ENCODE assay signal across 7 mouse cellular contexts in genomic region chr13:37467795-37468194, GRCm38 (mm10).
DNase-seq lines count a peak whose midpoint lies in the region; ATAC-seq and TF ChIP-seq lines count a peak whose summit lies in the region.

No protein-coding gene starts in this region.

- no peaks in the 10 kb centered on the region for H3K9me3 ChIP-seq in MEL (replicated peaks; ENCODE audit: insufficient read depth, low read length)
- no peaks in the 10 kb centered on the region for H3K9me3 ChIP-seq in forebrain, embryonic 13.5 days (replicated peaks)

- no peak overlapping the region for H3K27ac ChIP-seq in MEL (ENCODE audit: control insufficient read depth, low read depth, low read length)
- H3K27ac ChIP-seq in forebrain, embryonic 13.5 days: no peak overlapping the region
- peak overlapping the region; percentile 89 for H3K27ac ChIP-seq in layer of hippocampus, adult 2 months

- intact Hi-C loops in heart, postnatal 25 days (cut with DNase I): loop anchor here (5.0 kb wide), 2 partner anchors 295 to 360 kb away; no protein-coding TSS in a partner anchor

- peak; percentile 52 for DNase-seq in MEL (ENCODE audit: low read depth, low spot score)
- peak; percentile 90 for DNase-seq in adrenal gland, postnatal 14 days
- DNase-seq in heart, postnatal 25 days (ENCODE audit: low spot score): peak; percentile 44
- DNase-seq in layer of hippocampus, adult 2 months (ENCODE audit: low spot score in 2 of 2): peak; percentile 45 to 66
- DNase-seq in lung, postnatal 36 days: peak; percentile 97
- peak; percentile 49 to 62 for DNase-seq in spleen, postnatal 36 days (ENCODE audit: low spot score in 2 of 2)

- peak; percentile 71 for TF ChIP-seq RAD21 in MEL (IDR thresholded peaks at IDR 0.05; ENCODE audit: low read depth, low read length)

- no peak for TF ChIP-seq EP300 in MEL (IDR thresholded peaks at IDR 0.05; ENCODE audit: low read depth in 1 of 2, low read length in 2 of 2)

- no peaks in the 10 kb centered on the region for H3K36me3 ChIP-seq in MEL (ENCODE audit: control insufficient read depth in 1 of 2, insufficient read depth in 2 of 2, low read length in 2 of 2)
- no peaks in the 10 kb centered on the region for H3K36me3 ChIP-seq in forebrain, embryonic 13.5 days (ENCODE audit: poor library complexity, severe bottlenecking)

- WGBS in forebrain, embryonic 13.5 days: 10% methylated on average over 8 of the region's 8 CpGs

- H3K4me1 ChIP-seq in MEL (ENCODE audit: control insufficient read depth in 1 of 2, insufficient read depth in 2 of 2, low read length in 2 of 2): no peaks in the 10 kb centered on the region
- H3K4me1 ChIP-seq in forebrain, embryonic 13.5 days: peaks cover 12% of the 10 kb centered on the region

- H3K9ac ChIP-seq in MEL (ENCODE audit: control insufficient read depth, low read depth, low read length, poor library complexity, severe bottlenecking): no peak overlapping the region
- no peak overlapping the region for H3K9ac ChIP-seq in forebrain, embryonic 13.5 days

- H3K4me3 ChIP-seq in MEL (ENCODE audit: control insufficient read depth in 1 of 2, insufficient read depth in 1 of 2, low read depth in 2 of 2, low read length in 2 of 2): no peak overlapping the region
- no peak overlapping the region for H3K4me3 ChIP-seq in forebrain, embryonic 13.5 days
- no peak overlapping the region; the same call in 1 of the 2 replicates for H3K4me3 ChIP-seq in layer of hippocampus, adult 2 months

- ATAC-seq in forebrain, embryonic 13.5 days: peak; percentile 51

- H3K27me3 ChIP-seq in MEL (ENCODE audit: control insufficient read depth in 1 of 2, insufficient read depth in 2 of 2, low read length in 2 of 2): peaks cover 0 to 6% of the 10 kb centered on the region in 2 experiments
- H3K27me3 ChIP-seq in forebrain, embryonic 13.5 days: peaks cover 3% of the 10 kb centered on the region; the same call in 1 of the 2 replicates

- H3K79me2 ChIP-seq in MEL (ENCODE audit: control insufficient read depth, insufficient read depth, low read length, poor library complexity): no peaks in the 10 kb centered on the region

- no peak for TF ChIP-seq POLR2A in MEL (IDR thresholded peaks at IDR 0.05; ENCODE audit: control insufficient read depth in 1 of 2, insufficient read depth in 1 of 2, low read depth in 1 of 2, low read length in 2 of 2, poor library complexity in 1 of 2)

- peak; percentile 32 to 56 (median 46); a peak in 5 of 6 replicates for TF ChIP-seq CTCF in MEL (IDR thresholded peaks at IDR 0.05 in 2 of 3, conservative IDR thresholded peaks at IDR 0.05 in 1 of 3; ENCODE audit: control insufficient read depth in 1 of 3, insufficient read depth in 1 of 3, low read depth in 2 of 3, low read length in 3 of 3, poor library complexity in 1 of 3, severe bottlenecking in 1 of 3)
- TF ChIP-seq CTCF in layer of hippocampus, adult 2 months (conservative IDR thresholded peaks at IDR 0.05): peak; percentile 82

- H3K4me2 ChIP-seq in forebrain, embryonic 13.5 days: no peak overlapping the region

TF ChIP-seq in MEL, 35 proteins besides CTCF, POLR2A, EP300 and RAD21:
- TF ChIP-seq SMC3 (IDR thresholded peaks at IDR 0.05; ENCODE audit: low read depth, low read length) (peak; percentile 49), ZC3H11A (IDR thresholded peaks at IDR 0.05; ENCODE audit: low read depth, low read length) (peak; percentile 36), MYB (IDR thresholded peaks at IDR 0.05; ENCODE audit: low read depth, low read length) (no peak), GATA1 (IDR thresholded peaks at IDR 0.05; ENCODE audit: low read depth, low read length) (no peak), ELF1 (IDR thresholded peaks at IDR 0.05; ENCODE audit: low read depth, low read length) (no peak), TCF12 (IDR thresholded peaks at IDR 0.05; ENCODE audit: low read depth, low read length) (no peak)

Comparison
In these comparisons a context has a peak if more than half of its experiments do, and no peak if none do; other contexts are left out.
1. DNase-seq: peak in every context shown above with its lines; median percentile 97 in lung, postnatal 36 days; 90 in adrenal gland, postnatal 14 days; 56 in layer of hippocampus, adult 2 months; 56 in spleen, postnatal 36 days; 52 in MEL; 44 in heart, postnatal 25 days.